ENCODE assay signal across 14 mouse cellular contexts in genomic region chr13:113980739-113981460, GRCm38 (mm10).
DNase-seq lines count a peak whose midpoint lies in the region; ATAC-seq lines count a peak whose summit lies in the region.
"Had no signal": no experiment of that assay in that cellular context is flagged by ENCODE, and none has a peak within 500 bp of the region (broad histone marks: within the 10 kb centered on the region; RNA-seq: fewer than 3 reads in every experiment).

No protein-coding gene starts in this region.

- peak overlapping the region; percentile 19 for H3K4me2 ChIP-seq in kidney, embryonic 16.5 days (replicated peaks; ENCODE audit: low read depth, low read length)
- H3K4me2 ChIP-seq in forebrain, embryonic 13.5 days = peak overlapping the region; percentile 43; the same call in 1 of the 2 replicates
- H3K4me2 ChIP-seq in neural tube, embryonic 12.5 days (replicated peaks) = peak overlapping the region; percentile 42
- H3K4me2 ChIP-seq: stomach, embryonic 15.5 days had no signal

- DNase-seq in kidney, adult 9 months = no peak
- DNase-seq in limb, embryonic 10.5 days (ENCODE audit: low spot score) = no peak
- no peak for DNase-seq in thymus, postnatal 4 days
- DNase-seq in heart, adult 9 months (ENCODE audit: low spot score in 2 of 2) = no peak
- DNase-seq: cerebellum, adult 9-10 months; kidney, adult 11 months; lung, adult 2 months; thymus, postnatal 36 days had no signal

- H3K9me3 ChIP-seq in kidney, embryonic 16.5 days (ENCODE audit: low read length) = no peaks in the 10 kb centered on the region
- H3K9me3 ChIP-seq in forebrain, embryonic 13.5 days (replicated peaks) = no peaks in the 10 kb centered on the region
- H3K9me3 ChIP-seq in limb, embryonic 10.5 days (replicated peaks) = no peaks in the 10 kb centered on the region
- H3K9me3 ChIP-seq in neural tube, embryonic 12.5 days = no peaks in the 10 kb centered on the region
- H3K9me3 ChIP-seq: stomach, embryonic 15.5 days had no signal

- no peak overlapping the region for H3K9ac ChIP-seq in kidney, embryonic 16.5 days (replicated peaks; ENCODE audit: low read length)
- H3K9ac ChIP-seq in forebrain, embryonic 13.5 days = no peak overlapping the region
- H3K9ac ChIP-seq in neural tube, embryonic 12.5 days = no peak overlapping the region
- H3K9ac ChIP-seq: stomach, embryonic 15.5 days had no signal

- peak; percentile 61; the same call in 1 of the 2 replicates for ATAC-seq in kidney, embryonic 16.5 days (ENCODE audit: low FRiP score, low TSS enrichment)
- peak; percentile 42; the same call in 1 of the 2 replicates for ATAC-seq in forebrain, embryonic 13.5 days
- ATAC-seq in neural tube, embryonic 12.5 days (ENCODE audit: low FRiP score, low read depth) = 0 out of 2 replicates have a peak, but pooled peaks have one; percentile 48
- ATAC-seq: activated CD4-positive, CD25-positive, alpha-beta regulatory T cell, adult 4 months; CD4-positive, CD25-positive, alpha-beta regulatory T cell, adult 4 months had no signal

- WGBS in kidney, embryonic 16.5 days = 19% methylated on average over 15 of the region's 15 CpGs
- WGBS in forebrain, embryonic 13.5 days = 11% methylated on average over 15 of the region's 15 CpGs
- WGBS in limb, embryonic 10.5 days = 22% methylated on average over 15 of the region's 15 CpGs
- 6% methylated on average over 15 of the region's 15 CpGs for WGBS in neural tube, embryonic 12.5 days

- no peaks in the 10 kb centered on the region for H3K27me3 ChIP-seq in kidney, embryonic 16.5 days (ENCODE audit: insufficient read depth, low read length)
- H3K27me3 ChIP-seq in forebrain, embryonic 13.5 days = no peaks in the 10 kb centered on the region; the same call in 1 of the 2 replicates
- no peaks in the 10 kb centered on the region for H3K27me3 ChIP-seq in limb, embryonic 10.5 days (ENCODE audit: low read depth, poor library complexity, severe bottlenecking)
- H3K27me3 ChIP-seq in neural tube, embryonic 12.5 days (replicated peaks) = no peaks in the 10 kb centered on the region
- H3K27me3 ChIP-seq: stomach, embryonic 15.5 days had no signal

- no peaks in the 10 kb centered on the region for H3K36me3 ChIP-seq in kidney, embryonic 16.5 days (ENCODE audit: insufficient read depth, low read length)
- no peaks in the 10 kb centered on the region for H3K36me3 ChIP-seq in forebrain, embryonic 13.5 days (ENCODE audit: poor library complexity, severe bottlenecking)
- H3K36me3 ChIP-seq in limb, embryonic 10.5 days = no peaks in the 10 kb centered on the region
- no peaks in the 10 kb centered on the region for H3K36me3 ChIP-seq in neural tube, embryonic 12.5 days
- H3K36me3 ChIP-seq: stomach, embryonic 15.5 days had no signal

- H3K4me3 ChIP-seq in kidney, embryonic 16.5 days (ENCODE audit: low read length) = no peak overlapping the region
- H3K4me3 ChIP-seq in forebrain, embryonic 13.5 days = no peak overlapping the region
- H3K4me3 ChIP-seq in limb, embryonic 10.5 days = peak overlapping the region; percentile 11; the same call in 1 of the 2 replicates
- H3K4me3 ChIP-seq in neural tube, embryonic 12.5 days = no peak overlapping the region
- H3K4me3 ChIP-seq: stomach, embryonic 15.5 days had no signal

- H3K27ac ChIP-seq in kidney, embryonic 16.5 days (ENCODE audit: low read length) = no peak overlapping the region
- H3K27ac ChIP-seq in forebrain, embryonic 13.5 days = no peak overlapping the region
- H3K27ac ChIP-seq in limb, embryonic 10.5 days = no peak overlapping the region
- no peak overlapping the region for H3K27ac ChIP-seq in neural tube, embryonic 12.5 days
- H3K27ac ChIP-seq: stomach, embryonic 15.5 days had no signal

- peaks cover 16% of the 10 kb centered on the region; the same call in 1 of the 2 replicates for H3K4me1 ChIP-seq in kidney, embryonic 16.5 days (ENCODE audit: insufficient read depth, low read length)
- H3K4me1 ChIP-seq in forebrain, embryonic 13.5 days = peaks cover 29% of the 10 kb centered on the region
- H3K4me1 ChIP-seq in limb, embryonic 10.5 days = peaks cover 40% of the 10 kb centered on the region
- peaks cover 17% of the 10 kb centered on the region for H3K4me1 ChIP-seq in neural tube, embryonic 12.5 days
- H3K4me1 ChIP-seq: stomach, embryonic 15.5 days had no signal
